Mouse (Mus musculus) WW6 (cell line): ENCODE results near the gene Lig3.
"Not testable (repeated sequence)": the region's sequence is repeated elsewhere in the genome, so short reads cannot be mapped to it uniquely, and the experiment has no call there.

Experiments used
- DNase-seq: peaks from one replicate; pipeline ENCODE4 v3.0.0-alpha.2; 2013; ENCODE audit warnings: low read depth, low spot score

Lig3 gene

GRCm38 (mm10) chr11:82831008-82831893, 50.3 kb downstream of the Lig3 start:
- DNase-seq = no peak

GRCm38 (mm10) chr11:82832402-82832801, 51.5 kb downstream of the Lig3 start:
- DNase-seq = not testable (repeated sequence)

GRCm38 (mm10) chr11:82833929-82834328, 53.0 kb downstream of the Lig3 start:
- no peak for DNase-seq

GRCm38 (mm10) chr11:82834359-82834758, 53.5 kb downstream of the Lig3 start:
- DNase-seq = not testable (repeated sequence)

GRCm38 (mm10) chr11:82835616-82836432, 54.9 kb downstream of the Lig3 start:
- no peak for DNase-seq

- no peak for DNase-seq
These were observed 56.3 kb downstream of the Lig3 start for GRCm38 (mm10) chr11:82837192-82837591.

- no peak for DNase-seq
These were observed 56.9 kb downstream of the Lig3 start for GRCm38 (mm10) chr11:82837848-82838247.

- DNase-seq = no peak
These were observed 57.6 kb downstream of the Lig3 start for GRCm38 (mm10) chr11:82838511-82838910.

GRCm38 (mm10) chr11:82844771-82845414, 64.0 kb downstream of the Lig3 start:
- no peak for DNase-seq

- no peak for DNase-seq
These were observed 64.6 kb downstream of the Lig3 start for GRCm38 (mm10) chr11:82845415-82846078.

- no peak for DNase-seq
These were observed 65.2 kb downstream of the Lig3 start for GRCm38 (mm10) chr11:82846079-82846436.

GRCm38 (mm10) chr11:82846938-82847337, 66.0 kb downstream of the Lig3 start:
- DNase-seq = no peak

- no peak for DNase-seq
These were observed 66.7 kb downstream of the Lig3 start for GRCm38 (mm10) chr11:82847571-82848000.

GRCm38 (mm10) chr11:82850259-82850658, 69.4 kb downstream of the Lig3 start:
- no peak for DNase-seq

GRCm38 (mm10) chr11:82852115-82852514, 71.2 kb downstream of the Lig3 start:
- no peak for DNase-seq

- no peak for DNase-seq
These were observed 71.6 kb downstream of the Lig3 start for GRCm38 (mm10) chr11:82852540-82852939.

GRCm38 (mm10) chr11:82852958-82853357, 72.0 kb downstream of the Lig3 start:
- DNase-seq = no peak
